Mouse (Mus musculus) CD4-positive, CD25-positive, alpha-beta regulatory T cell, adult 2 months (primary cell): Measurements from ENCODE around the gene Il34.

Experiments
- DNase-seq: peaks from one replicate; pipeline ENCODE4 v3.0.0-alpha.2; 2012; ENCODE audit warnings: low read depth, low spot score

The Il34 gene

GRCm38 (mm10) chr8:110738591-110739195, 67.0 kb downstream of the Il34 start:
- DNase-seq = no peak

- no peak for DNase-seq
Observed at GRCm38 (mm10) chr8:110733036-110733435, 72.7 kb downstream of the Il34 start.

- no peak for DNase-seq
Observed at GRCm38 (mm10) chr8:110731346-110731859, 74.3 kb downstream of the Il34 start.

- DNase-seq = peak; percentile 59
Observed at GRCm38 (mm10) chr8:110726893-110727292, 78.8 kb downstream of the Il34 start.

GRCm38 (mm10) chr8:110725084-110725838, 80.5 kb downstream of the Il34 start:
- DNase-seq = no peak

GRCm38 (mm10) chr8:110724493-110724892, 81.2 kb downstream of the Il34 start:
- no peak for DNase-seq

- no peak for DNase-seq
Observed at GRCm38 (mm10) chr8:110722414-110723011, 83.2 kb downstream of the Il34 start.

GRCm38 (mm10) chr8:110721606-110722413, 83.9 kb downstream of the Il34 start:
- peak; percentile 29 for DNase-seq

GRCm38 (mm10) chr8:110720685-110721598, 84.8 kb downstream of the Il34 start, which contains the start of gene Mtss1l:
Gene Mtss1l (plus strand): TSS chr8:110721476.
- DNase-seq = peak; percentile 31

GRCm38 (mm10) chr8:110719898-110720653, 85.6 kb downstream of the Il34 start:
- DNase-seq = no peak

- no peak for DNase-seq
Observed at GRCm38 (mm10) chr8:110718969-110719670, 86.6 kb downstream of the Il34 start.

- DNase-seq = no peak
Observed at GRCm38 (mm10) chr8:110718209-110718968, 87.3 kb downstream of the Il34 start.

GRCm38 (mm10) chr8:110717131-110717530, 88.6 kb downstream of the Il34 start:
- no peak for DNase-seq

GRCm38 (mm10) chr8:110716075-110716474, 89.6 kb downstream of the Il34 start:
- no peak for DNase-seq

GRCm38 (mm10) chr8:110714827-110715519, 90.8 kb downstream of the Il34 start:
- no peak for DNase-seq

GRCm38 (mm10) chr8:110713073-110713472, 92.7 kb downstream of the Il34 start:
- no peak for DNase-seq

GRCm38 (mm10) chr8:110711271-110711934, 94.3 kb downstream of the Il34 start:
- DNase-seq = no peak
